Mouse (Mus musculus) liver, embryonic 15.5 days (tissue): ENCODE measurements around the gene Suv39h1. TPM values are rescaled to one million over a fixed set of nuclear protein-coding genes. Genes with fewer than 3 reads are reported as not detected.
A peak's percentile ranks its signal among the peaks of the same experiment; 100 is the strongest.
"Not testable (repeated sequence)": the region's sequence is repeated elsewhere in the genome, so short reads cannot be mapped to it uniquely, and the experiment has no call there.

Source experiments
- ATAC-seq: fragments of 200-750 bp; cut with Nextera tagmentation; 2 replicates; pipeline ENCODE4 v1.8.0; 2017; ENCODE audit warnings: moderate number of reproducible peaks, mild to moderate bottlenecking, moderate library complexity; ENCODE audit not compliant: insufficient read depth
- H3K27ac ChIP-seq: fragments of 300-500 bp; sonication (generic); replicated peaks from 2 replicates; pipeline ENCODE4 v1.5.1; 2015; ENCODE audit warnings: mild to moderate bottlenecking, inconsistent platforms
- H3K27me3 ChIP-seq: fragments of 300-500 bp; sonication (generic); 2 replicates; pipeline ENCODE4 v1.6.1; 2015; ENCODE audit warnings: mild to moderate bottlenecking, inconsistent platforms
- H3K36me3 ChIP-seq: fragments of 300-500 bp; sonication (generic); replicated peaks from 2 replicates; pipeline ENCODE4 v1.6.1; 2015; ENCODE audit warnings: moderate library complexity, mild to moderate bottlenecking, inconsistent platforms
- H3K4me1 ChIP-seq: fragments of 300-500 bp; sonication (generic); replicated peaks from 2 replicates; pipeline ENCODE4 v1.6.1; 2015; ENCODE audit warnings: inconsistent platforms
- H3K4me2 ChIP-seq: fragments of 300-500 bp; sonication (generic); 2 replicates; pipeline ENCODE4 v1.6.1; 2015; ENCODE audit warnings: moderate library complexity, mild to moderate bottlenecking, inconsistent platforms
- H3K4me3 ChIP-seq: fragments of 300-500 bp; sonication (generic); replicated peaks from 2 replicates; pipeline ENCODE4 v1.5.1; 2015; ENCODE audit warnings: mild to moderate bottlenecking, inconsistent platforms
- H3K9ac ChIP-seq: fragments of 300-500 bp; sonication (generic); 2 replicates; pipeline ENCODE4 v1.6.1; 2015; ENCODE audit warnings: moderate library complexity, mild to moderate bottlenecking, inconsistent platforms
- H3K9me3 ChIP-seq: fragments of 300-500 bp; sonication (generic); replicated peaks from 2 replicates; pipeline ENCODE4 v1.6.1; 2016; ENCODE audit warnings: inconsistent platforms
- WGBS: fragments of 180-500 bp; shearing (Covaris S2); methylation state at CpG from one replicate; pipeline ENCODE4 v1.1.7; 2015; ENCODE audit warnings: mixed read lengths; ENCODE audit not compliant: insufficient replicate concordance; 5-methylcytosine and 5-hydroxymethylcytosine counted together
- polyA plus RNA-seq: library from polyadenylated mRNA; unstranded; fragments of >200 nt; fragmentation: Nextera tagmentation; extraction: Ambion mirVana; gene quantifications from 2 replicates; pipeline ENCODE4 v1.2.1, GENCODE M21; 2015

The Suv39h1 gene
- 31.4 and 33.0 TPM in 2 replicates for polyA plus RNA-seq

DNA sequence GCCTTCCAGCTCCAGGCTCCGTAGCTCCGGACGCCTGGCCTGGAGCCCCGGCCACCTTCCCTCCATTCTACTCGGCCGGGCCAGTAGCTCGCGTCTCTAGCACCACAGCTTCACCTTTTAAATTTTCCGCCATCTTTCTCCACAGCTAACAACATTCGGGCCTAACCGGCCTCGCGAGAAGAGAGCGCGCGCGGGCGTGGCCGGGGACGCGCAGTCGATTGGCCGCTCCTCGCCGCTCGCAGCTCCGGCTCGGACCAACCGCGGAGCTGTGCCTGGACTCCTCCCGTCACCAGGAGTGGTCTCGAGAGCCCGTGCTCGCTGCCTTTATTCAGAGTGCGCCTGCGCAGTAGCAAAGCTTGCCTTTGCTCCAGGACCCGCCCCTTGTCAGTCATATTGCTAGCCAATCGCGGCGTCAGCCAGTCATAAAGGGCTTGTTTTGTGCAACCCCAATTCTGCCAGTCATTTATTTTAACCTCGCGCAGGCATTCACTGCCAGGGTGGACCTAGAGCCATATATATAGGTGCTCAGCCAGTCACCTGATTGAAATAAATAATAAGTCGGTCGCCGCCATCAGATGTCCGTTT is at the start of gene Suv39h1:
Suv39h1 (minus strand) TSS at position 331 of the 585 bp plus-strand sequence.
- Histone ChIP-seq H3K4me2 (peak within 1 kb of the TSS; percentile 76), H3K27ac (peak within 1 kb of the TSS; percentile 92), H3K9ac (peak within 1 kb of the TSS; percentile 73), H3K9me3 (no peaks in the 10 kb centered on the region), H3K4me3 (peak within 1 kb of the TSS; percentile 78), H3K36me3 (peaks cover 32% of the 10 kb centered on the region), H3K27me3 (no peaks in the 10 kb centered on the region), H3K4me1 (peaks cover 20% of the 10 kb centered on the region)
- 10% methylated on average over 46 of the region's 46 CpGs for WGBS
- peak; percentile 98 for ATAC-seq

- no peak for ATAC-seq
- Histone ChIP-seq H3K4me3 (no peak overlapping the region), H3K36me3 (peaks cover 29% of the 10 kb centered on the region), H3K27ac (no peak overlapping the region), H3K4me1 (no peaks in the 10 kb centered on the region), H3K9ac (no peak overlapping the region), H3K9me3 (no peaks in the 10 kb centered on the region), H3K27me3 (no peaks in the 10 kb centered on the region), H3K4me2 (no peak overlapping the region)
- WGBS: 65% methylated on average over 6 of the region's 6 CpGs
Measured at GRCm38 (mm10) chrX:8123821-8124470, 49.4 kb upstream of the Suv39h1 start.

- H3K27me3 ChIP-seq: no peaks in the 10 kb centered on the region
- no peak overlapping the region for H3K9ac ChIP-seq
- H3K9me3 ChIP-seq: no peaks in the 10 kb centered on the region
- no peak overlapping the region for H3K4me3 ChIP-seq
- ATAC-seq: no peak
- H3K36me3 ChIP-seq: no peaks in the 10 kb centered on the region
- H3K4me2 ChIP-seq: no peak overlapping the region
- H3K4me1 ChIP-seq: peaks cover 3% of the 10 kb centered on the region; the same call in 1 of the 2 replicates
- H3K27ac ChIP-seq: no peak overlapping the region
Measured at GRCm38 (mm10) chrX:8117264-8117663, 42.7 kb upstream of the Suv39h1 start.

DNA sequence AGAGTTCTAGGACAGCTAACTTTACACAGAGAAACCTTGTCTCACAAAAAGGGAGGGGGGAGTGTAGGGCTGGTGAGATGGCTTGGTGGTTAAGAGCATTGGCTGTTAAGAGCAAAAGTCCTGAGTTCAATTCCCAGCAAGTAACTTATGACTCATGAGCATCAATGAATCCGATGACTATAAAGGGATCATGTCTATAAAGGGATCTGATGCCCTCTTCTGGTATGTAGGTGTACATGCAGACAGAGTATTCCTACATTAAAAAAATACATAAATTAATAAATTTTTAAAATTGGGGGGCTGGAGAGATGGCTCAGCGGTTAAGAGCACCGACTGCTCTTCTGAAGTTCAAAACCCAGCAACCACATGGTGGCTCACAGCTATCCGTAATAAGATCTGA is 40.7 kb upstream of the Suv39h1 start:
- Histone ChIP-seq H3K36me3 (no peaks in the 10 kb centered on the region), H3K27ac (no peak overlapping the region), H3K27me3 (no peaks in the 10 kb centered on the region), H3K4me2 (no peak overlapping the region), H3K4me1 (peaks cover 3% of the 10 kb centered on the region; the same call in 1 of the 2 replicates), H3K9ac (no peak overlapping the region), H3K9me3 (no peaks in the 10 kb centered on the region), H3K4me3 (no peak overlapping the region)
- 59% methylated on average over 4 of the region's 4 CpGs for WGBS
- ATAC-seq: no peak

DNA sequence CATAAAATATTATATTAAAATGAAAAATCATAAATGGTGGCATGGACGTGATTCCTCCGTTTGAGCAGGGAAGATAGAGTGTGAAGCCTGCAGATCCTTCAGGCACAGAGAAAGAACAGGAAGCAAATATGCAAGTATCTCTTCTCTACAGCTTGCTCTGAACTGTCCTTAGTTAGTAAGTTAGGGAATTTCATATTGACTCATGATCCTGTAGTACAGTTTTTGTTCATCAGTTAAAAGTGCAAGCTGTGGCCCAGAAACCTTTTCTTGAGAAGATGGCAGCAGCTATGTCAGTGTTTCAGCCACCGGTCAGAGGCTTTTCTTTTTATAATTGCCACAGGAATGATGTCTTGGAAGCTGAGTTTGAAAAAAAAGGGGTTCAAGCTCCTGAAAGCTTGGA is 30.5 kb upstream of the Suv39h1 start:
- Histone ChIP-seq H3K27ac (no peak overlapping the region), H3K27me3 (no peaks in the 10 kb centered on the region), H3K4me2 (no peak overlapping the region), H3K9me3 (no peaks in the 10 kb centered on the region), H3K4me3 (no peak overlapping the region), H3K36me3 (no peaks in the 10 kb centered on the region), H3K4me1 (peaks cover 25% of the 10 kb centered on the region), H3K9ac (no peak overlapping the region)
- ATAC-seq: no peak
- WGBS: 78% methylated on average over 3 of the region's 3 CpGs

DNA sequence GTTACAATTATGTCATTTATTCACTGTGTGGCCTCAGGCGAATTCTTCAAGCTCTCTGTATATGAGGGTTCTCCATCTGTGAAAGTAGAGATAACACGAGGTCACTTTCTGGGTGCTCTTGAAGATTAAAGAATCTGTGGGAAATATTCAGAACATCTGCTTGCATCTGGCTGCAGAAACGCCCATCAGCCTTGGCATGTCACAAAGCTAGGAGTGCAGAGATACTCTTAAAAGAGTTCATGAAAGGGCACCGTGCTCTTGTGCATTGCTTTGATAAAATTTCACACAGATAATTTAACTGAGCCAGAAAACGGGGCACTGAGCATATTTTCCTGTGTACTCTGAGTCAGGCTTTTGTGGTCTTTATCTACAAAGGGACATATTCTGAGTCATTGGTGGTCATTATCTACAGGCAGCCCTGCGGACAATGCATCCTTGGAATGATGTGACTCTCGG is 27.7 kb upstream of the Suv39h1 start:
- H3K4me1 ChIP-seq: peaks cover 34% of the 10 kb centered on the region
- H3K27me3 ChIP-seq: no peaks in the 10 kb centered on the region
- no peaks in the 10 kb centered on the region for H3K9me3 ChIP-seq
- peak; percentile 89 for ATAC-seq
- H3K4me3 ChIP-seq: no peak overlapping the region
- H3K4me2 ChIP-seq: peak overlapping the region; percentile 45
- no peaks in the 10 kb centered on the region for H3K36me3 ChIP-seq
- H3K27ac ChIP-seq: peak overlapping the region; percentile 81
- no peak overlapping the region for H3K9ac ChIP-seq
- 25% methylated on average over 7 of the region's 7 CpGs for WGBS

DNA sequence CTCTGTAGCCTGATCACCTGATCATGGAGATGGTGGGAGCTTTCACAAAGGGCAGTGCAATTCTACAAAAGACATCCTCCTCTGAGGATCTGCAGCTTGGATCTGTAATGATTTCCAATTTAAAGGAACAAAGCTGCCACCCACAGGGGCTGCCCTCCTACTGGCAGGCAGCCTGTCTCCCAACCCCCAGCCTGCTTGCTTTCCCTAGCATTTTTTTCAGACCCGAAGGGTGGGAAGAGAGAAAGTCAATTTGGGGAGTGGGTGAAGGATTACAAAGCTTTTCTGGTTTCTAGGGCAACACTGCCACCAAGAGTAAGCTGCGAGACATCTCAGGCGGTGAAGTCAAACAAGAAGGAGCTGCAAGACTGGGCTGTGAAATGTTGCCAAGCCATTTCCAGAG is 26.5 kb upstream of the Suv39h1 start:
- Histone ChIP-seq H3K9ac (no peak overlapping the region), H3K36me3 (no peaks in the 10 kb centered on the region), H3K4me1 (peaks cover 34% of the 10 kb centered on the region), H3K27me3 (no peaks in the 10 kb centered on the region), H3K9me3 (no peaks in the 10 kb centered on the region), H3K4me2 (no peak overlapping the region), H3K4me3 (no peak overlapping the region), H3K27ac (no peak overlapping the region)
- no peak for ATAC-seq
- 33% methylated on average over 3 of the region's 3 CpGs for WGBS

GRCm38 (mm10) chrX:8099435-8099834 is 24.9 kb upstream of the Suv39h1 start:
- Histone ChIP-seq H3K4me2 (no peak overlapping the region), H3K4me3 (no peak overlapping the region), H3K9ac (no peak overlapping the region), H3K36me3 (no peaks in the 10 kb centered on the region), H3K27me3 (no peaks in the 10 kb centered on the region), H3K27ac (peak overlapping the region; percentile 45; the same call in 1 of the 2 replicates), H3K9me3 (no peaks in the 10 kb centered on the region), H3K4me1 (peaks cover 41% of the 10 kb centered on the region)
- no peak for ATAC-seq
- 13% methylated on average over 4 of the region's 4 CpGs for WGBS

GRCm38 (mm10) chrX:8096787-8097242 is 22.3 kb upstream of the Suv39h1 start:
- peak overlapping the region; percentile 79 for H3K27ac ChIP-seq
- H3K9ac ChIP-seq: no peak overlapping the region
- peaks cover 34% of the 10 kb centered on the region for H3K4me1 ChIP-seq
- H3K27me3 ChIP-seq: no peaks in the 10 kb centered on the region
- peak; percentile 92 for ATAC-seq
- no peaks in the 10 kb centered on the region for H3K9me3 ChIP-seq
- H3K4me2 ChIP-seq: peak overlapping the region; percentile 55
- no peaks in the 10 kb centered on the region for H3K36me3 ChIP-seq
- peak overlapping the region; percentile 47 for H3K4me3 ChIP-seq
- 18% methylated on average over 19 of the region's 19 CpGs for WGBS

GRCm38 (mm10) chrX:8096068-8096786 is 21.7 kb upstream of the Suv39h1 start:
- not testable (repeated sequence) for H3K9ac ChIP-seq, H3K27me3 ChIP-seq, H3K9me3 ChIP-seq, H3K36me3 ChIP-seq
- H3K4me1 ChIP-seq: peaks cover 28% of the 10 kb centered on the region
- H3K4me2 ChIP-seq: peak overlapping the region; percentile 52
- 0 out of 2 replicates have a peak overlapping the region, but pooled peaks have one; percentile 62 for H3K27ac ChIP-seq
- peak; percentile 87 for ATAC-seq
- H3K4me3 ChIP-seq: peak overlapping the region; percentile 45
- WGBS: 7% methylated on average over 21 of the region's 48 CpGs

DNA sequence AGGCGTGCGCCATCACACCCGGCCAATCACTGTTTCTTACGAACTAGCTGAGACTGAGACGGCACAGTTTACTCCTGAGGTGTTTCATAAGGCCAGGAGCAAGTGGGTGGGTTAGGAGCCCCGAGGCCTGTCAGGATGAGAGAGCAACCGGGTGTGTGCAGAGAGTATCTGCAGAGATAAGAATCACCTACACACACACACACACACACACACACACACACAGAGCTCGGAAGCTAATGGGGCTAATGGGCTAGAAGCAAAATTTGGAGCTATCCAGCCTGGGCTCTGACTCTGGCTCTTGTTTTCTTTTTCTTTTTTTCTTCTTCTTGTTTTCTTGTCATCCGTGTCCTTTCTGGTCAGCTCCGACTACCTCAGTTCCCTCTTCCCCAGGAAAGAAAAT is 21.0 kb upstream of the Suv39h1 start:
- H3K9ac ChIP-seq: no peak overlapping the region
- 0 out of 2 replicates have a peak overlapping the region, but pooled peaks have one; percentile 8 for H3K27ac ChIP-seq
- H3K9me3 ChIP-seq: no peaks in the 10 kb centered on the region
- no peak for ATAC-seq
- peak overlapping the region; percentile 45 for H3K4me3 ChIP-seq
- peak overlapping the region; percentile 52 for H3K4me2 ChIP-seq
- H3K36me3 ChIP-seq: no peaks in the 10 kb centered on the region
- no peaks in the 10 kb centered on the region for H3K27me3 ChIP-seq
- WGBS: 54% methylated on average over 10 of the region's 10 CpGs
- H3K4me1 ChIP-seq: peaks cover 23% of the 10 kb centered on the region
